Mouse (Mus musculus): Measurements from ENCODE around the gene Ccs. TPM values are rescaled to one million over a fixed set of nuclear protein-coding genes. Genes with fewer than 3 reads are reported as not detected.
"Not testable (repeated sequence)": the region's sequence is repeated elsewhere in the genome, so short reads cannot be mapped to it uniquely, and the experiment has no call there.

Gene Ccs
- polyA plus RNA-seq, 1 experiment from 2014 or later = 40.8 TPM

GRCm38 (mm10) chr19:4829156-4829555, 10.0 kb downstream of the Ccs start:
- Histone ChIP-seq H3K27ac (replicated peaks) (no peak overlapping the region), H3K4me2 (peak overlapping the region; percentile 3; the same call in 1 of the 2 replicates), H3K27me3 (no peaks in the 10 kb centered on the region), H3K4me1 (replicated peaks) (no peaks in the 10 kb centered on the region), H3K36me3 (peaks cover 8% of the 10 kb centered on the region), H3K4me3 (no peak overlapping the region), H3K9ac (no peak overlapping the region), H3K9me3 (no peaks in the 10 kb centered on the region)
- ATAC-seq (ENCODE audit: low FRiP score, low read depth) = 0 out of 2 replicates have a peak, but pooled peaks have one; percentile 45
- 69% methylated on average over 7 of the region's 7 CpGs for WGBS

- H3K27ac ChIP-seq (replicated peaks) = no peak overlapping the region
- H3K4me2 ChIP-seq = no peak overlapping the region
- H3K4me3 ChIP-seq = no peak overlapping the region
- no peaks in the 10 kb centered on the region for H3K9me3 ChIP-seq
- WGBS = 65% methylated on average over 16 of the region's 16 CpGs
- ATAC-seq (ENCODE audit: low FRiP score, low read depth) = no peak
- H3K36me3 ChIP-seq = peaks cover 8% of the 10 kb centered on the region
- H3K4me1 ChIP-seq (replicated peaks) = no peaks in the 10 kb centered on the region
- no peak overlapping the region for H3K9ac ChIP-seq
- no peaks in the 10 kb centered on the region for H3K27me3 ChIP-seq
Measured at GRCm38 (mm10) chr19:4828444-4829114, 10.6 kb downstream of the Ccs start.

- Histone ChIP-seq H3K4me2 (no peak overlapping the region), H3K9ac (no peak overlapping the region), H3K27me3 (no peaks in the 10 kb centered on the region), H3K36me3 (peaks cover 3% of the 10 kb centered on the region; the same call in 1 of the 2 replicates), H3K27ac (replicated peaks) (no peak overlapping the region), H3K4me3 (no peak overlapping the region), H3K4me1 (replicated peaks) (no peaks in the 10 kb centered on the region), H3K9me3 (no peaks in the 10 kb centered on the region)
- ATAC-seq (ENCODE audit: low FRiP score, low read depth) = peak; percentile 61; the same call in 1 of the 2 replicates
- 71% methylated on average over 5 of the region's 5 CpGs for WGBS
Measured at GRCm38 (mm10) chr19:4820678-4821303, 18.3 kb downstream of the Ccs start.

GRCm38 (mm10) chr19:4817182-4817835, 21.8 kb downstream of the Ccs start:
- Histone ChIP-seq H3K9ac (no peak overlapping the region), H3K4me1 (replicated peaks) (peaks cover 2% of the 10 kb centered on the region), H3K4me2 (no peak overlapping the region), H3K9me3 (no peaks in the 10 kb centered on the region), H3K4me3 (no peak overlapping the region), H3K27ac (replicated peaks) (no peak overlapping the region), H3K36me3 (no peaks in the 10 kb centered on the region), H3K27me3 (no peaks in the 10 kb centered on the region)
- ATAC-seq (ENCODE audit: low FRiP score, low read depth) = no peak
- WGBS = 66% methylated on average over 1 of the region's 1 CpGs

GRCm38 (mm10) chr19:4813015-4813414, 26.1 kb downstream of the Ccs start:
- Histone ChIP-seq H3K9ac (no peak overlapping the region), H3K27ac (replicated peaks) (no peak overlapping the region), H3K27me3 (no peaks in the 10 kb centered on the region), H3K9me3 (no peaks in the 10 kb centered on the region), H3K36me3 (no peaks in the 10 kb centered on the region), H3K4me1 (replicated peaks) (peaks cover 30% of the 10 kb centered on the region), H3K4me2 (no peak overlapping the region), H3K4me3 (no peak overlapping the region)
- 76% methylated on average over 6 of the region's 6 CpGs for WGBS
- ATAC-seq (ENCODE audit: low FRiP score, low read depth) = no peak

GRCm38 (mm10) chr19:4812334-4812949, 26.7 kb downstream of the Ccs start:
- H3K27me3 ChIP-seq = not testable (repeated sequence)

GRCm38 (mm10) chr19:4811909-4812242, 27.3 kb downstream of the Ccs start:
- no peaks in the 10 kb centered on the region for H3K36me3 ChIP-seq
- ATAC-seq (ENCODE audit: low FRiP score, low read depth) = peak; percentile 40; the same call in 1 of the 2 replicates
- no peaks in the 10 kb centered on the region for H3K9me3 ChIP-seq
- H3K4me1 ChIP-seq (replicated peaks) = peaks cover 39% of the 10 kb centered on the region
- 6% methylated on average over 12 of the region's 12 CpGs for WGBS
- peak overlapping the region; percentile 94 for H3K27ac ChIP-seq (replicated peaks)
- H3K4me3 ChIP-seq = peak overlapping the region; percentile 80
- no peaks in the 10 kb centered on the region for H3K27me3 ChIP-seq
- peak overlapping the region; percentile 80 for H3K9ac ChIP-seq
- H3K4me2 ChIP-seq = peak overlapping the region; percentile 73

More at GRCm38 (mm10) chr19:4812334-4812949, 26.7 kb downstream of the Ccs start:
- not testable (repeated sequence) for H3K9me3 ChIP-seq; H3K36me3 ChIP-seq; ATAC-seq (ENCODE audit: low FRiP score, low read depth)
- Histone ChIP-seq H3K9ac (peak overlapping the region; percentile 80), H3K4me1 (replicated peaks) (peaks cover 35% of the 10 kb centered on the region), H3K27ac (replicated peaks) (peak overlapping the region; percentile 94), H3K4me3 (peak overlapping the region; percentile 80), H3K4me2 (peak overlapping the region; percentile 73)
- WGBS = 82% methylated on average over 8 of the region's 8 CpGs

GRCm38 (mm10) chr19:4811063-4811908, 27.8 kb downstream of the Ccs start, which contains the start of the genes Gm21992 and Rbm14:
Gm21992 (minus strand) TSS chr19:4811612.
Rbm14 (minus strand) TSS chr19:4811634.
- ATAC-seq (ENCODE audit: low FRiP score, low read depth) = peak; percentile 99

GRCm38 (mm10) chr19:4810746-4811062, 28.4 kb downstream of the Ccs start:
- H3K9me3 ChIP-seq = no peaks in the 10 kb centered on the region
- no peak for ATAC-seq (ENCODE audit: low FRiP score, low read depth)
- H3K27ac ChIP-seq (replicated peaks) = peak overlapping the region; percentile 94
- no peaks in the 10 kb centered on the region for H3K36me3 ChIP-seq
- no peaks in the 10 kb centered on the region for H3K27me3 ChIP-seq
- H3K9ac ChIP-seq = peak overlapping the region; percentile 74
- 0% methylated on average over 17 of the region's 17 CpGs for WGBS
- peak overlapping the region; percentile 81 for H3K4me2 ChIP-seq
- H3K4me3 ChIP-seq = peak overlapping the region; percentile 80
- peaks cover 39% of the 10 kb centered on the region for H3K4me1 ChIP-seq (replicated peaks)

More at GRCm38 (mm10) chr19:4811063-4811908, 27.8 kb downstream of the Ccs start, which contains the start of the genes Gm21992 and Rbm14:
- peak within 1 kb of the TSS; percentile 81 for H3K4me2 ChIP-seq
- H3K27ac ChIP-seq (replicated peaks) = peak within 1 kb of the TSS; percentile 94
- no peaks in the 10 kb centered on the region for H3K27me3 ChIP-seq
- no peaks in the 10 kb centered on the region for H3K36me3 ChIP-seq
- H3K9me3 ChIP-seq = no peaks in the 10 kb centered on the region
- H3K9ac ChIP-seq = peak within 1 kb of the TSS; percentile 80
- peaks cover 39% of the 10 kb centered on the region for H3K4me1 ChIP-seq (replicated peaks)
- under 1% methylated on average over 83 of the region's 83 CpGs for WGBS
- peak within 1 kb of the TSS; percentile 80 for H3K4me3 ChIP-seq

- Histone ChIP-seq H3K27me3 (no peaks in the 10 kb centered on the region), H3K9ac (peak overlapping the region; percentile 74), H3K36me3 (no peaks in the 10 kb centered on the region), H3K9me3 (no peaks in the 10 kb centered on the region), H3K27ac (replicated peaks) (peak overlapping the region; percentile 94), H3K4me2 (peak overlapping the region; percentile 81), H3K4me1 (replicated peaks) (peaks cover 40% of the 10 kb centered on the region), H3K4me3 (peak overlapping the region; percentile 80)
- ATAC-seq (ENCODE audit: low FRiP score, low read depth) = no peak
- 0% methylated on average over 14 of the region's 14 CpGs for WGBS
Measured at GRCm38 (mm10) chr19:4810309-4810708, 28.8 kb downstream of the Ccs start.

GRCm38 (mm10) chr19:4803283-4803682, 35.8 kb downstream of the Ccs start:
- no peak overlapping the region for H3K9ac ChIP-seq
- ATAC-seq (ENCODE audit: low FRiP score, low read depth) = no peak
- peaks cover 43% of the 10 kb centered on the region for H3K36me3 ChIP-seq
- H3K27ac ChIP-seq (replicated peaks) = no peak overlapping the region
- H3K4me3 ChIP-seq = no peak overlapping the region
- no peak overlapping the region for H3K4me2 ChIP-seq
- H3K27me3 ChIP-seq = no peaks in the 10 kb centered on the region
- peaks cover 15% of the 10 kb centered on the region for H3K4me1 ChIP-seq (replicated peaks)
- 74% methylated on average over 10 of the region's 10 CpGs for WGBS
- H3K9me3 ChIP-seq = no peaks in the 10 kb centered on the region
